7 mouse cellular contexts compared by ENCODE assay signal in the genomic region with DNA sequence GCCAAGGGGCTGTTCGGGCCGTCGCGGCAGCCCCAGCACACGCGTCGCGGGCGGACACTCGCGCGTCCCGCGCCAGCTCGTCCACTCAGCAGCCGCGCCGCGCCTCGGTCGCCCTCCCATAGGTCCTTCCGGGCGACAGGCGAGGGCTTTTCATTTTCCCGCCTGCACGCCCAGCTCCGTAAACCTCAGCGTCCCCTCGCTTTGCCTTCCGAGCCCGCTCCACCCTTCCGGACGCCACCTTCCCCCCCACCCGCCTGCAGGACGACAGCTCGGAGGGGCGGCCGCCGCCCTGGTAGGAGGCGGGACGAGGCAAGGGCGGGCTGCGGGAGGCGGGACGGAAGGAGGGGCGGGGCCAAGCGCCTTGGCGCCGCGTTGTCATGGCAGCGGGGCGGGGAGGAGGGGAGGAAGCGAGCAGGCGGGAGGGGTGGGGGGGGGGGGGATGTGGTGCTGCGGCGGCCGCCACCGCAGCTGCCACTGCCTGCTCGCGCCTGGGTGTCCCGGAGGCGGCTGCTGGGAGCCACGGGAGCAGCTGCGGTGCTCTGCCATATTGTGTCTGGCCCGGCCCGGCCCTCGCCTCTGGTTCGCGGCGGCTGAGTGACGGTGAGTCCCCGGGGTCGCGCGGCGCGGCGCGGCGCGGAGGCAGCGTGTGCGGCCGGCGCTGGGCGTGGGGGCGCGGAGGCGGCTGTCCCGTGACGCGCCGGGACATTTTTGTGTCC. TPM values are rescaled to one million over a fixed set of nuclear protein-coding genes. Genes with fewer than 3 reads are reported as not detected.
DNase-seq lines count a peak whose midpoint lies in the region; ATAC-seq and TF ChIP-seq lines count a peak whose summit lies in the region.

Gene Foxn2, plus strand, starts transcription at position 427 of the 716 bp plus-strand sequence.

- no peaks in the 10 kb centered on the region for H3K27me3 ChIP-seq in embryonic facial prominence, embryonic 12.5 days
- H3K27me3 ChIP-seq in heart, adult 2 months (ENCODE audit: control insufficient read depth, insufficient read depth, low read length), result no peaks in the 10 kb centered on the region
- no peaks in the 10 kb centered on the region for H3K27me3 ChIP-seq in limb, embryonic 13.5 days
- H3K27me3 ChIP-seq in midbrain, embryonic 16.5 days (ENCODE audit: control insufficient read depth, insufficient read depth, low read depth, low read length), result no peaks in the 10 kb centered on the region; the same call in 1 of the 2 replicates

- H3K4me2 ChIP-seq in embryonic facial prominence, embryonic 12.5 days (replicated peaks), result peak within 1 kb of the TSS; percentile 66
- H3K4me2 ChIP-seq in limb, embryonic 13.5 days (replicated peaks), result peak within 1 kb of the TSS; percentile 82
- H3K4me2 ChIP-seq in midbrain, embryonic 16.5 days (ENCODE audit: low read length), result peak within 1 kb of the TSS; percentile 84

- H3K9ac ChIP-seq in embryonic facial prominence, embryonic 12.5 days, result peak within 1 kb of the TSS; percentile 87
- H3K9ac ChIP-seq in heart, adult 2 months (ENCODE audit: low read depth, low read length), result peak within 1 kb of the TSS; percentile 91
- H3K9ac ChIP-seq in limb, embryonic 13.5 days, result peak within 1 kb of the TSS; percentile 90
- H3K9ac ChIP-seq in midbrain, embryonic 16.5 days (ENCODE audit: low read depth, low read length), result peak within 1 kb of the TSS; percentile 83

- no peaks in the 10 kb centered on the region for H3K9me3 ChIP-seq in embryonic facial prominence, embryonic 12.5 days
- no peaks in the 10 kb centered on the region for H3K9me3 ChIP-seq in limb, embryonic 13.5 days
- no peaks in the 10 kb centered on the region for H3K9me3 ChIP-seq in midbrain, embryonic 16.5 days (replicated peaks; ENCODE audit: control insufficient read depth, low read length, poor library complexity, severe bottlenecking)

- DNase-seq in adrenal gland, postnatal 25 days, result peak; percentile 99
- peak; percentile 96 to 98 for DNase-seq in heart, adult 2 months
- DNase-seq in kidney, adult 8-10 months, result peak; percentile 90 to 92
- DNase-seq in spleen, postnatal 10 days (ENCODE audit: low spot score in 2 of 2), result peak; percentile 91 to 97

- no peaks in the 10 kb centered on the region for H3K79me2 ChIP-seq in heart, adult 2 months (replicated peaks; ENCODE audit: control insufficient read depth, insufficient read depth, low read length)

- TF ChIP-seq EP300 in heart, adult 2 months (IDR thresholded peaks at IDR 0.05; ENCODE audit: insufficient read depth, low read depth, low read length), result no peak

- H3K27ac ChIP-seq in embryonic facial prominence, embryonic 12.5 days, result peak within 1 kb of the TSS; percentile 91
- H3K27ac ChIP-seq in heart, adult 2 months, result peak within 1 kb of the TSS; percentile 86
- H3K27ac ChIP-seq in limb, embryonic 13.5 days, result peak within 1 kb of the TSS; percentile 86
- H3K27ac ChIP-seq in midbrain, embryonic 16.5 days (ENCODE audit: low read length), result peak within 1 kb of the TSS; percentile 88

- no peaks in the 10 kb centered on the region for H3K36me3 ChIP-seq in embryonic facial prominence, embryonic 12.5 days
- no peaks in the 10 kb centered on the region for H3K36me3 ChIP-seq in heart, adult 2 months (ENCODE audit: control insufficient read depth, insufficient read depth, low read length)
- H3K36me3 ChIP-seq in limb, embryonic 13.5 days, result no peaks in the 10 kb centered on the region
- no peaks in the 10 kb centered on the region for H3K36me3 ChIP-seq in midbrain, embryonic 16.5 days (ENCODE audit: control insufficient read depth, insufficient read depth, low read length)

- no peaks in the 10 kb centered on the region for H3K4me1 ChIP-seq in embryonic facial prominence, embryonic 12.5 days
- H3K4me1 ChIP-seq in heart, adult 2 months (ENCODE audit: control insufficient read depth, insufficient read depth, low read length), result no peaks in the 10 kb centered on the region; the same call in 1 of the 2 replicates
- peaks cover 4% of the 10 kb centered on the region; the same call in 1 of the 2 replicates for H3K4me1 ChIP-seq in limb, embryonic 13.5 days
- peaks cover 4% of the 10 kb centered on the region; the same call in 1 of the 2 replicates for H3K4me1 ChIP-seq in midbrain, embryonic 16.5 days (ENCODE audit: control insufficient read depth, insufficient read depth, low read length)

- intact Hi-C loops in heart, adult 2 months (cut with DNase I), result loop anchor here (2.0 to 5.0 kb wide), 4 partner anchors 72 to 373 kb away; partner anchors contain the start of gene Fbxo11

- WGBS in embryonic facial prominence, embryonic 12.5 days, result under 1% methylated on average over 62 of the region's 93 CpGs
- WGBS in heart, adult 2 months, result 1% methylated on average over 75 of the region's 93 CpGs
- under 1% methylated on average over 62 of the region's 93 CpGs for WGBS in limb, embryonic 13.5 days
- WGBS in midbrain, embryonic 16.5 days, result under 1% methylated on average over 56 of the region's 93 CpGs

- H3K4me3 ChIP-seq in embryonic facial prominence, embryonic 12.5 days, result peak within 1 kb of the TSS; percentile 93
- H3K4me3 ChIP-seq in heart, adult 2 months, result peak within 1 kb of the TSS; percentile 91
- peak within 1 kb of the TSS; percentile 93 for H3K4me3 ChIP-seq in limb, embryonic 13.5 days
- peak within 1 kb of the TSS; percentile 96 for H3K4me3 ChIP-seq in midbrain, embryonic 16.5 days (ENCODE audit: low read depth, low read length)

- no peak for TF ChIP-seq CTCF in heart, adult 2 months (IDR thresholded peaks at IDR 0.05)

- peak; percentile 91 for ATAC-seq in embryonic facial prominence, embryonic 12.5 days (ENCODE audit: insufficient number of reproducible peaks, insufficient read depth, low FRiP score, low TSS enrichment)
- peak; percentile 90 for ATAC-seq in limb, embryonic 13.5 days (ENCODE audit: low FRiP score, low read depth)
- ATAC-seq in midbrain, embryonic 16.5 days, result peak; percentile 91

- peak; percentile 61 for TF ChIP-seq POLR2A in heart, adult 2 months (IDR thresholded peaks at IDR 0.05; ENCODE audit: insufficient read depth, low read depth, low read length)

RNA-seq across cellular contexts. Expression of gene Foxn2, which starts in this region (rescaled TPM):
- total RNA-seq in adrenal gland, postnatal 25 days (2021), result 21.6 and 22.7 TPM in 2 replicates
- 13.8 and 14.2 TPM in 2 replicates for polyA plus RNA-seq in embryonic facial prominence, embryonic 12.5 days (2016; fragmentation: Nextera tagmentation; extraction: Ambion mirVana)
- total RNA-seq in heart, adult 2 months (2021), result 1 to 10 TPM; 7.4 to 9.4 TPM
- 2.6 and 2.8 TPM in 2 replicates for polyA plus RNA-seq in heart, adult 2 months (2012; rRNA removed)
- 14.1 and 14.2 TPM in 2 replicates for polyA plus RNA-seq in limb, embryonic 13.5 days (2015; fragmentation: Nextera tagmentation; extraction: Ambion mirVana)
- polyA plus RNA-seq in midbrain, embryonic 16.5 days (2015; fragmentation: Nextera tagmentation; extraction: Ambion mirVana), result 7.6 and 8.5 TPM in 2 replicates

Comparison
In these comparisons a context has a peak if more than half of its experiments do, and no peak if none do; other contexts are left out.
1. Peak in every context shown above with its lines: DNase-seq, ATAC-seq, H3K4me3 ChIP-seq and H3K27ac ChIP-seq.